Mouse (Mus musculus): ENCODE results near the gene Vapb. TPM values are rescaled to one million over a fixed set of nuclear protein-coding genes. Genes with fewer than 3 reads are reported as not detected.

Gene Vapb
- total RNA-seq, 4 experiments from 2014 or later = 156 to 208 (median 192) TPM

DNA sequence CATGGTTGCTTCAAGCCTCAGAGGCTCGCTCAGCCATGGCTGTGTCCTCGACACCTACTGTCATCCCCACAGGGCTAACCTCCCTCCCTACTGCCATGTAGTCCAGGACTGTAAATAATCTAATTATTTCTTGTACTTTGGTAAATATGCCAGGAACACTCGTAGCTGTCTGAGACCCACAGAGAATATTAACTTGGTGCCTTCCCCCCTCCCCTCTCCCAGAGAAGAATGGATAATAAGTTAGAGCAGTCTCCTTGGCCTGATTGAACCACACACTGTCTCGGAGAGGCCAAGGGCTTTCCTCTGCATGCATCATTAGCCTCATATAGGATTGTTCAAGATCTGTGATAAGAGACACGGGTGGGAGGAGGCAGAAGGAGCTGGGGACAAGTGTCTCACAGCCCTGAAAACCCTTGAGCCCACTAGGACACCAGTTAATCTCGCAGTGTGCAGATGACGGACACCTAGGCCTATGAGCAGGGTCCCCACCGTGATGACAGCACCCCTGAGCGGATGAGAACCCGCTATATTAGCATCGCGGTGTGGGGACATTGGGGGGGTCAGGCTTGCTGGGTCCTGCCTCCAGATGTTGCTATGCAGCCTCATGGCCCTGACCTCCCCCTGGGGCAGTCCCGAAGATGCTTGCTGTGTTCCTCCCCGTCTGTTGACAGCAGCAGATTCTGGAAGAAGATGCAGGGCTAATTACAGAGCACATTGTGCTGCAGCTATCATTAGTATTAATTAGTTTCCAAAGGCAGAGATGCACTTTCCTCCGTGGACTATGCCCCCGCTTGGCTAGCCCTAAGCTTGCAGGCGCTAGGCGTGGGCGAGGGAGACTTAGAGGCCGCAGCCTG lies 54.8 kb downstream of the Vapb start:
- no peak for DNase-seq

DNA sequence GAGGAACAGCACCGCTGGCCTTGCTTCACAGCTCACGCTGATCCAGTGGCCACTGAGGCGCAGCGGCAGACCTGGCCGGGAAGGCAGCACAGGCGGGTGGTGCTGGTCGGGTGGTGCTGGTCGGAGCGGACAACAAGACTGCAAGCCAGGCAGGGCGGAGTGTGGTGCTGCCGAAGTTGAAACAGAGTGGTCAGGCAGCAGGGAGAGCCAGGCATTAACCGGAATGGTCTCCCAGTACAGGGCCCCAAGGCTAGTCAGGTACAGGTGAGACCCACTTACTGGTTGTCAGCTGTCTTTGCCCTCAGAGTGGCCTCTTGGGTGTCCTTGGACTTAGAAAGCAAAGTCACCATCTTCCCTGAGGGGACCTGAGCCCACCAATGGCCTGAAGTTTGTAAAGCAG lies 56.7 kb downstream of the Vapb start:
- DNase-seq = no peak

DNA sequence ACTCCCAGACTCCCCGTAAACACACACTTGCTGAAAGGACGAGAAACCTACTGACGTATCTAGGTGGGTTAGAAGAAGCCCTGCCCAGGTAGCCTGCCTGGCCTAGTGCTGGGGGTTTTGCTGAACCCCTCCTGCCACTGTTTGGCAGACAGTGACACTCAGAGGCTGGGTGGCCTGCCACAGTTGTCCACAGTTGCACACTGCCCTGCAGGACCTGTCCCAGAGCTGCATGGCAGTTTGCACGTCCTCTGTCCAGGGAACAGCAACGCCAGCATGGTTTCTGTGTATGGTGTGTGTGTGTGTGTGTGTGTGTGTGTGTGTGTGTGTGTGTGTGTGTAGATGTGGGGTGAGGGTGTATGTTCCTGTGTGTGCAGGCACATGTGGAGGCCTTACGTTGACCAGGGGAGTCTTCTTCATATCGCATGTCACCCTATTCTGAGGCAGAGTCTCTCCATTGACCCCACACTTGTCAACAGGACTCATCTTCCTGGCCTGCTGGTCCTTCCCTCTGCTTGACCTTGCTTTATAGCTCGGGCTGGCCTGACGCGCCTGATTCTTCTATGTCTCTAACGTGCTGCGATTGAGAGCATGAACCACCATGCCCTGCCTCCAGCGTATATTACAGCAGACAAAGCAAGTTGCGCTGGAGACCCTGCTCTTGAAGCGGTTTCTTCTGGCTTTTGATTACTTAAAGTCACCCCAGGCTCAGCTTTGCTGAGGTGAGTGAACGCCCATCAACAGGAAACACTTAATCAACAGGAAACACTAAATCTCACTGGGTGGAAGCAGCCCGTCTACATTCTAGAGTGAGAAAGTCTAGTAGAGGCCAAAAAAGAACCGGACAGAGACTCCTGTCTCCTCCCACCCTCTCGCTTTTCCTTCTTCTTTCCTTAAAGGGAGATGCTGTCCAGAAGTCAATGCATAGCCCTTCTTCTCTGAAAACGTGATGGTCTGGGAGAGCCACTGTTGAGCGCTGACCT lies 57.5 kb downstream of the Vapb start:
- DNase-seq = no peak

DNA sequence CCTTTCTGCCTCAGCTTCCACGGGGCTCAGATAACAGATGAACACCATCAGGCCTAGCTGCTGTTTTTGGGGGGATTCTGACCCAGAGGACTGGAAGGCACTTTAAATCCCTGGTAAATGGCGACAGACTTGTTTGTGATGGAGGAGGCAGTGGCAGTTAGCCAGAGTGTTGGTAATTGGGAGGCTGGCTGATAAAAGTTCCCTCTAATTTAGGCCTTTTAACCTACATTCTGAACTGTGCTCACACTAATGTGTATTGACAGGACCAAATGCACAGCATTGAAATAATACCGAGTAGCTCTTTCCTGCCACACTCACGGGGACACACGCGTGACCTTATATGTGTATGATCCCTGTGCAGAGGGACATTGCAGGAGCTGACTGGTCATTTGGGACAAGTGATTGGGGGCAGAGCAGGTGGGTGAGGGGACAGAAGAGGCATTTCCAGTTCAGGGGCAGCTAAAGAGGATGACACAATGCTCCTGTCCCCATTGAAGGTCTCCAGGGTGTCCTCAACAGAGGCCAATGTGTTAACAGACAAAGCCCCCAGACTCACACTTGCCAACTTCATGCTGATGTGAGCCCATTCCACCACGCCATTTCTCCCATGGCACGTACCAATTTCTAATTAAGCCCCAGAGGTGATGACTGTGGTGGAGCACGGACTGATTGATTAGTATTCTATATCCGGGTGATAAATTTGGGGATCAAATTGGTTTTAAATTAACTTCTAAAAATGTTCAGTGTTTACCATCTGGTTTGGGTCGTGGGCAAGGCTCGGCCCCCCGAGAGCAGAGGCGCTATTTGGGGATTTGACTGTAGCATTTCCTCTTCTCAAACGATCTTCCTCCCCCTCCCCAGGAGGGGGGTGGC lies 58.7 kb downstream of the Vapb start:
- no peak for DNase-seq

DNA sequence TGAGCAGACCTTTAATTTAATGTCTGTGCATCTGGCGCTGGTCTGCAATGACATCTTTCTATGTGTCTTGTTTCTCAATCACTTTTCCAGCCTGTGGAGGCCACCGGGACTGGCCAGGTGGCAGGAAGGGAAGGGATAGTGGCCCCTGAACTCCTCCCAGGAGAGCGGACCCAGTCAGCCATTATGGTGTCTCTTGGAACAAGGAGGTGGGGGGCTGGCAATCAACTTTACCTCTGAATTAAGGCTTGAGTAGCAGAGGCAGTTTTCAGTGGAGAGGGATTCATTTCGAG lies 59.3 kb downstream of the Vapb start:
- no peak for DNase-seq

DNA sequence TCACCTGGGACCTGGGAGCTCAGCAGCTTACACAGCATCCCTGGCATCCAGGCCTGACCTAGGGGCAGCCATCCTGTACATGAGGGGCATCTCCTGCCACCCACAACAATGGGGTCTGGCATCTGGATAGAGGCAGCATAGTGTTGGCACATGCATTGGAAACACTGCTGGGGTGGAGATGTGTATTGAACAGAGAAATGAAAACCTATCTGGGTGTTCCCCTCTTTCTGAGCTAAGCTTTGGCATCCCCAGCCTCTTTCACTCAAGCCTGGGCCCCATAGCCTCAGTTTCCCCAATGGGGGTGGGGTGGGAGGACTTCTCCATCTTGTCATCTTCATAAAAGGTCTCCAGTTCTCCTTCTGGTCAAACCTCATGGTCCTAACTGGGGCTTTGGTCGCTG lies 62.2 kb downstream of the Vapb start:
- no peak for DNase-seq

DNA sequence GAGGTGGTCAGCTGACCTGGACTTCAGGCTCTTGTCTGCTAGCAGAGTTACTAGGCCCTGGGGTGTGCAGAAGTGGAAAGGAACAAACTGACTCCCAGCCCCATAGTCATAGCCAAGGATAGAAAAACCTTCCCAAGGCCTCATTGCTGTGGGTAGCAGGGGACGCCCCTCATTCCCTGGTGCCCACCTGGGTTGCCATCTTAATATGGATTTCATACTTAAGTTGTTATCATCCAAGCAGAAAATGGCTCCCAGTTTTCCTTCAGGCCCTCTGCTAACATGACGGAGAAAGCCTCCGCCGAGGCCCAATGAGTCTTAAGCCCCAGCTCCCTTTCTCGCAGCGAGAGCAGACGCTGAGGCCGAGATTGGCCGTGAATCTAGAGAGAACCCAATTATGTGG lies 63.3 kb downstream of the Vapb start:
- no peak for DNase-seq

DNA sequence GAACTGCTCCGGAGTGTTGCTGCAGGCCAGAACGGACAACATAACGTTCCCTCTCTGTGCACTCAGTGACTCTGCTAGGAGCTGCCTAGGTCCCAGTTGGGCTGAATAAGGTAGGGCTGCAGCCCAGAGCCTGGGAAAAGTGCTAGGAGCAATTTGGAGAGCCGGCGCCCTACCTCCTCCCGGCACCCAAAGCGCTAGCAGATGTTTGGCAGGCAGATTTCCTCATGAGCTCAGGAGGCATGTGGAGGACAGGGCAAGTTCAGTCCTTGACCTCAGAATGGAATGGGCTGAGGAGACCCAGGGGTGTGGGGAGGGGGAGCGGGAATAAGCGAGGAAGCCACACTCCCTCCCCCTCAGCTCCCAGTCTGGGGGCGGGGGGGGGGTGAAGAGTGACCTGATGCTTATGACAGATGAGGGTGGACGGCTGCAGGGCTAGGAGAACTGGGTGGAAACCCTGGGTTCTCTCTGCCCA lies 64.1 kb downstream of the Vapb start:
- no peak for DNase-seq

DNA sequence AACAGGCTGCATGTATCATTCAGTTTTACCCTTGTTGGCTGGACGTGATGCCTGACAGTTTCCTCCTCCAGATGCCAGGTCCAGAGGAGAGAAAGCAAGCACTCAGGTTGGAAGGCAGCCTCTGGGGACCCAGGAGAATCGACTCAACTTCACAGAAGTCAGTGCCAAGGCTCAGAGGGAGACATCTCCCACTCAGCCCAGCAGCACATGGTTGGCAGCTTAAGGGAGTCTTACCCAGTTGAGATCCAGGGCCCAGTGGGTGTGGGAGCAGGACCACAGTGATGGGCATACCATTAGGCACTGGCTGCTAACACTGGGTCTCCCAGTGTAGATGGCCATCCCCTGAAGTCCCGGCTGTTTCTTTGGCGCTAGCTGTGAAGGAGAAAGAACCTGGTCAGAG lies 64.9 kb downstream of the Vapb start:
- DNase-seq = no peak

DNA sequence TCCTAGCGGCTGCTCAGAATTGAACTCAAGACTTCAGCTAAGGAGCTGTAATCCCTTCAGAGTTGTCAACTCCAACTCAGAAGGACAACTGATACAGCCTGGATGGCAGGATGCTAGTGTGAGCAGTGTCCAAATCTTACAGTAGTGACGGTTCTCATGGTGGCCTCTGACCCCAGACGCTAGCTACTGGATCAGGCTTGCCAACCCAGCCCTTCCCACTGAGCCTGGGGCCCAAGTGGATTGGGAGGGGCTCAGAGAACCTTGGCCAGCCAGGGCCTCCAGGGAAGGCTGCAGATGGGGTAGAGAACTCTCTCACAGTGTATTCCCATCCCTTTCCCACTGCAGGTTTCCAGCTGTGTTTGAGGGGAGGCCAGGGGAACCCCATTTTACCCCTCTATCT lies 65.6 kb downstream of the Vapb start:
- no peak for DNase-seq

DNA sequence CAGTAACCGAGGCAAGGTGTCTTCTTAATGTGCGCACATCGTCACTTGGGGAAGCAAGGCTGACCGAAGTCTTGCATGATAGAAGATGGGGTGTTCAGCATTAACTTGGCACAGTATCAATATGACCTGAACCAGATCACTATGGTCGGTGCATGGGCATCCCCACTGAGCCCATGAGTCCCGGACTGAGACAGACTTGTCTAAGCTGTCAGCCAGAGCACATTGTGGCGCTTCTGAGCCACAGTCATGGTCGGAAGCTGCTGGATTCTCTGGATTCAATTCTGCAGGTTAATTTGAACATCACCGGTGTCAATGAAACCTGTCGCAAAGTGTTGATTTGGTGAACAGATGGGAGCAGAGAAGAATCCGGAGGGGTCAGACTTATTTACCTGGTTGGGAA lies 66.5 kb downstream of the Vapb start:
- DNase-seq = no peak

DNA sequence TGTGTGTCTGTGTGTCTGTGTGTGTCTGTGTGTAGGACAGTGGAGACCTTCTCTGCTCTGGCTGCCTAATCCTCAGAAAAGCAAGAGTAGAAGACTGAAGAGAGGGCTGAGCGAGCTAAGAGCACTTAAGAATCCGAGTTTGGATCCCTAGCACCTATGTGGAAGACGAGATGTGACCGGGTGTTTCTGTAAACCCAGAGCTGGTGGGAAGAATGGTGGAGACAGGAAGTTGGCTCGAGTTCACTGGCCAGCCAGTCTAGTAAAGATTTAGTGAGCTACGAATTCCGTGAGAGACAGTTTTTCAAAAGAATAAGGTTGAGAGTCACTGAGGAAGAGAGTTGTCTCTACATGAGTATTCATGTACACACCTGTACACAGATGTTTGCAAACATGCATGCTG lies 69.3 kb downstream of the Vapb start:
- DNase-seq = no peak

DNA sequence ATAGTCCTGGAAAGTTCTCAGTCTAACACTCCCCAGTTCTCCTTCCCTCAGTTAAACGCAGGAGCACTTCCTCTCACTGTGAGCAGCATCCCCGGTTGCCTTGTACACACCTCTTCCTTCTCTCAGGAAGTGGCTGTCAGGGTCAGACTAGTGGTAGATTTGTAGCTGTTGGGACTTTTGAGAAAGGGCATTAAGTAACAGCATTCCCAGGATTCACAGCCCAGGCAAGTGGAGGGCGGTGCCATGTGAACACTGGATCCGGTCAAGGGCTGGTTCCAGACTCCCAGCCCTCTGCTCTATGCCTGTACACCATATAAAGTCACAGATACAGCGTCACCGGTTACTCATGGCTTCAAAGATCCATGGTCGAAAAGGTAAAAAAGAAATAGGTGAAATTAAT lies 71.6 kb downstream of the Vapb start:
- no peak for DNase-seq

DNA sequence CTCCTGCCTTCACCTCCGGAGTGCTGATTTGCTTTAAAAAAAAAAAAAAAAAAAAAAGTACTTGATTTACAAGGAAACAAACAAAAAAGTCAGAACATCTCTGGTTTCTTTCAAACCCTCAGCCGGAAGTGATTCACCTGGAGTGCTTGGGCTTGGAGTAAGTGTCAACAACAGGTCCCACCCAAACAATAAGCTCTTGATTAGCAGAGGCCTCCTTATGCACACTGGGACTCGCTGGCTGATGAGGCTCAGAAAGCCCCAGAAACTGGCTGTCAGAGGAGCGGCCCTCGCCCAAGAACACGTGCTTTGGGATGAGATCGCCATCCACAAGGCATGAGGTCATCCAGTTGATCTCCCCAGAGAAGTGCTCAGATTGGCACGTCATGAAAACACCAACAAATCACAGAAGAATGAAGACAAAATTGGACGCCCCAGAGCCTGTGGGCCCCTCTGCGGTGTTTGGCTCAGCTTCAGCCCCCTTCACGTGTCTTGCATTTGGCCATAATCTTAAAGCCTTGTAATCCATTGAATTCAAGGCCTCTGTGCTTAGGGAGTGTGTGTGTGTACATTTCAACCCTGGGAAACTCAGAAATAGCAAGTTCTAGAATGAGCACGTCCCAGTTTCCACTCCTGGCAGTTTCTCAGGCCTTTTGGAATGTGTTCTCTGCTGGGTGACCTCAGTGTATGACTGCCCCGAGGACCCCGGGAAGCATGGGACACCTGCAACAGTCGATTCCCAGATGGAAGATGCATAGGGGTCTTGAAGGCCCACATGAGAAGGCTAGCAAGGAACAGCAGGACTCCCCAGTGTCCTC lies 72.9 kb downstream of the Vapb start:
- DNase-seq = no peak

DNA sequence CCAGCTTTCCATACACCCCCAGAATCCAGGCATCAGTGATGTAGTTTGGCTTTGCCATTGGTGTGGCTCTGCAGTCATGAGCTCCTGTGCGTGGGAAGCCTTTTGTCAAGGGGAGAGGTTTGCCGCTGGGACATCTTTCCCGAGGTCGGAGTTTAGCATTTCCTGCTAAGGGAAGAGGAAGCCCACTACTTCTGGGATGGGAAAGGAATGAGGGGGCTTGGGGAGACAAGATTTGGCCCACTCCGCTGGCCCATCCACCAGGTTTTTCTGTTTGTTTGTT lies 73.5 kb downstream of the Vapb start:
- DNase-seq = no peak

DNA sequence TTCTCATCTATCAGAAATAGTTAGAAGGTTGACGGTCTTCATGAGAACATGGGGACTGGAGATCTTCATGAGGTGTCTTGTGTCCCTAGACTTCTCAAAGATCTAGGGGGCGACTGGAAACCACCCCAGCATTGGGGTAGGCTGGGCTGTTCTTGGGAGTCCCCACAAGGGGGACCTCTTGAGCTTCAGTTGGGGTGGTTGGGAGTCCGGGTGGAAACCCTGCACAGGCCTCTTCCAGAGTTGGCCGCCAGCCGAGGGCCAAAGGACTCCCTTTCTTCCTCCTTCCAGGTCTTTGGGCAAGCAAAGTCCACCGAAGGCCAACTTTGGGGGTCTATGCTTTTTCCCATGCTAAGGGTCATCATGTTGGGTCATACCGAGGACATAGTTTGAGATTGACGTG lies 74.5 kb downstream of the Vapb start:
- no peak for DNase-seq

DNA sequence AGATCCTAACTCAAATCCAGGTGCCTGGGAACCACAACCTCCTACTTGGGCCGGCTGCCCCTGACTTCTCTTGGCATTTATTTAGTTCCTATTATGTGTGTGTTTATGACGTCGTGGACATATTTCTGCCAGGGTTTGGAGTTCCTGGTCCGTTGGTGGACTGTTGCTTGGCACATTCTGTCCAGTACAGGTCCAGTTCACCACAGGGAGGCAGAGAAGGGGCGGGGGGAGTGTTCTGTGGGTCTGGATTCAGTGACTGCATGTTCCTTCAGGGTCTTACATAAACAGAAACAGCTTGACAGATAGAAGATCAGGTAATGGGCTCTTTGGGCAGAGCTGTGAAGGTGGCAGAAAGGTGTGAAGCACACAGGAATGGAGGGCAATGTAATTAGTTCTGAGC lies 75.8 kb downstream of the Vapb start:
- DNase-seq = no peak

DNA sequence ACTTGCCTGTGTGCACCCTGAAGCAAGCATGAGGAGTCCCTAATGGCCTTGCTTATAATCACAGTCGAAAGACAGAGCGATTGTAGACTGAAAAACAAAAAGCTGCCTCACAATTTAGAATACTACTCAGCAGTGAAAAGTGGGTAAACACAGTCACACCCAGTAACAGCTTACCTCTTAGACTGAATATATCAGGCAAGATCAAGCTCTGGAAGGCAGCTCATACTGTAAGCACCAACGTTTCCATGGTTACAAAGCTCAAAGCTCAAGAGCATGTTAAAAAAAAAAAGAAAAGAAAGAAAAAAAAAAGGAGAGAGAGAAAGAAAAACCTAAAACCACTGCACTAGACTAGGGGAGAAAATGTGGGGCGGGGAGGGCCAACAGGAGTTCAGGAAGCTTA lies 89.0 kb downstream of the Vapb start:
- no peak for DNase-seq

DNA sequence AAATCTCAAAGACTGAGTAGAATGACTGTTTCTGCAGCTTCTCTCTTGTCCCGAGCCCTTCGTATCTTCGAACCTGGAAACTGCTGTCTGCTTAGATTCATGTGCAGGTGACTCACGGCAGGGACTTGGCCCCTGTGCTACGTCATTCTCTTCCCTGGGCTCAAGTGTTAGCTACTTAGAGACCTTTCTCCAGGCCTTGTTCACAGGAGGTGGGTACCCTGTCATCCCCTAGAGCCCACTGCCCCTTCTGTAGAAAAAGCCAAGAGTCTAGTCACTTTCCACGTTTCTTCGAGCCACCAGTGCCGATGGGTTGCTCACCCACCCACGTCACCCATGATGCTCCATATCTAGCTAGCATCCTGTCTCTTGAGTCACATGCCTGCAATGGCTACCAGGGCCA lies 89.9 kb downstream of the Vapb start:
- DNase-seq = no peak

DNA sequence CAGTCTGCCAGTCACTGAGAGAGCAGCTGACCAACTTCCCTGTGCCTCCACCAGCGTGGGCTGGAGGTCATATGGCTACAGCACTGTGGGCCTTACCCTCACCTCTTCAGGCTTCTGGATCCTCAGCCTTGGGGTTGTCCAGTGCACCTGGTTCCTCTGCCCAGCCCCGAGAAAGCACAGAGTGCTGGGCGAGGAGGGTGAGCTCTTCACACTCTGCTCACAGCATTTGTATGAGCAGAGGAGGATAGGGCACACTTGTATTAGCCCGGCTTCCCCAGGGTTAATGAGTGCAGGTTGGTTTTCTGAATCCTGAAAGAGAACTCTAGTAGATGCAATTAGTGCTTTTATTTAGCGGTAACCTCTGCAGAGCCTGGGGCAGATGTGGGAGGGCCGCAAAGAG lies 90.8 kb downstream of the Vapb start:
- no peak for DNase-seq

DNA sequence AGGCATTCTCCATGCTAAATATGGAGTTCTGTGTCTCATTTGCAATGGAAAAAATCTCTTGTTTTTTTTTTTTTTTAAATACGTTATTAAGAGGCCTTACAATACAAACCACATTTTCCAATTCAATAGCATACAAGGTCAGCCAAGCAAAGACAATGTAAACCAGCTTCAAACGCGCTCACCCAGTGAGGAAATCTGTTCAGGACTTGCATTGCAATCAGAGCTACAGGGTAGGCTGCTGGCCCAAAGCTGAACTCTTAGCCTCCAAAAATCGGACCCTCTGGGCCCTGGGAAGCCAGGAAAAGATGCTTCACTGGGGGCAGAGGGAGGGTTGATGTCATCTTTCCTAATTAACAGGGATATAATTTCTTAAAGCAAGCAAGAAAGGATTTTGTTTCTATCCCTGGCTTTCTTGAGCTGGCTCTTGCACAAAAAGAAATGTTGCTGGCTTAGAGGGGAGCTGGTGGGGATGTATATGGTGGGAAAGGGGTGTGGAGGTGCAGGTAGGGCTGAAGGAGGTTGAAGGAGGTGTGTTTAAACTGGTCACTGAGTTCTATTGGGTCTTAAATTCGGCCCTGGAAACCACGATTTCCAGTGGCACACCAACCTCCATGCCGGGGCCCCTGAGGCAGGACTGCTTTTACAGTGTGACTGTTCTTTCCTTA lies 95.6 kb downstream of the Vapb start:
- no peak for DNase-seq

All from adrenal gland, adult 8-10 months (tissue).